Mouse (Mus musculus): ENCODE results near the gene Chrna5.

- TF ChIP-seq POLR2AphosphoS5 (IDR thresholded peaks at IDR 0.05; ENCODE audit: borderline replicate concordance, low read depth, low read length) (no peak), JUND (IDR thresholded peaks at IDR 0.05; ENCODE audit: low read depth, low read length) (no peak), UBTF (IDR thresholded peaks at IDR 0.05; ENCODE audit: borderline replicate concordance, insufficient read depth, low read depth, low read length) (no peak)
Observed at GRCm38 (mm10) chr9:55046764-55047163, 66.1 kb downstream of the Chrna5 start.
